Mouse (Mus musculus) intestine, embryonic 14.5 days (tissue): ENCODE results near the gene Clint1. TPM values are rescaled to one million over a fixed set of nuclear protein-coding genes. Genes with fewer than 3 reads are reported as not detected.

ENCODE experiments used
- ATAC-seq: fragments of 200-750 bp; cut with Nextera tagmentation; replicated peaks from 2 replicates; pipeline ENCODE4 v1.8.0; 2017; ENCODE audit warnings: low read depth, moderate number of reproducible peaks, moderate TSS enrichment, moderate library complexity; ENCODE audit not compliant: low FRiP score, low TSS enrichment
- DNase-seq: peaks from one replicate; pipeline ENCODE4 v3.0.0-alpha.2; 2018; ENCODE audit warnings: low spot score
- H3K27ac ChIP-seq: fragments of 300-500 bp; sonication (generic); 2 replicates; pipeline ENCODE4 v1.5.1; 2014; ENCODE audit warnings: low read depth, mild to moderate bottlenecking, control low read depth
- H3K27me3 ChIP-seq: fragments of 300-500 bp; sonication (generic); replicated peaks from 2 replicates; pipeline ENCODE4 v1.6.1; 2014; ENCODE audit warnings: low read length, control low read depth; ENCODE audit not compliant: control insufficient read depth, insufficient read depth
- H3K36me3 ChIP-seq: fragments of 300-500 bp; sonication (generic); 2 replicates; pipeline ENCODE4 v1.6.1; 2014; ENCODE audit warnings: low read length, control low read depth; ENCODE audit not compliant: control insufficient read depth, insufficient read depth
- H3K4me1 ChIP-seq: fragments of 300-500 bp; sonication (generic); replicated peaks from 2 replicates; pipeline ENCODE4 v1.6.1; 2014; ENCODE audit warnings: low read length, control low read depth, mixed read lengths; ENCODE audit not compliant: control insufficient read depth, insufficient read depth
- H3K4me2 ChIP-seq: fragments of 300-500 bp; sonication (generic); 2 replicates; pipeline ENCODE4 v1.6.1; 2014; ENCODE audit warnings: low read length
- H3K4me3 ChIP-seq: fragments of 300-500 bp; sonication (generic); 2 replicates; pipeline ENCODE4 v1.5.1; 2014; ENCODE audit warnings: low read depth, low read length, control low read depth, mixed read lengths
- H3K9ac ChIP-seq: fragments of 300-500 bp; sonication (generic); 2 replicates; pipeline ENCODE4 v1.6.1; 2014; ENCODE audit warnings: mild to moderate bottlenecking, low read length
- H3K9me3 ChIP-seq: fragments of 300-500 bp; sonication (generic); 2 replicates; pipeline ENCODE4 v1.6.1; 2016; ENCODE audit warnings: low read length, control low read depth; ENCODE audit not compliant: control insufficient read depth
- WGBS: fragments of 180-500 bp; shearing (Covaris S2); extraction: QIAGEN DNeasy Blood & Tissue Kit; methylation state at CpG from one replicate; pipeline ENCODE4 v1.1.7; 2014; 5-methylcytosine and 5-hydroxymethylcytosine counted together
- polyA plus RNA-seq: library from polyadenylated mRNA; unstranded; fragments of >200 nt; fragmentation: Nextera tagmentation; extraction: Ambion mirVana; gene quantifications from 2 replicates; pipeline ENCODE4 v1.2.1, GENCODE M21; 2014

Gene Clint1
- polyA plus RNA-seq, 1 experiment from 2014 or later = 83.1 TPM

- Histone ChIP-seq H3K36me3 (peaks cover 10% of the 10 kb centered on the region; the same call in 1 of the 2 replicates), H3K4me3 (no peak overlapping the region), H3K9ac (no peak overlapping the region), H3K9me3 (no peaks in the 10 kb centered on the region), H3K27me3 (no peaks in the 10 kb centered on the region), H3K4me1 (0 out of 2 replicates have a peak, but pooled peaks cover 12% of the 10 kb centered on the region), H3K4me2 (no peak overlapping the region), H3K27ac (no peak overlapping the region)
- ATAC-seq (no peak), DNase-seq (no peak)
- WGBS = 36% methylated on average over 3 of the region's 3 CpGs
These were observed 1.5 kb upstream of the Clint1 start for GRCm38 (mm10) chr11:45850317-45850716.

GRCm38 (mm10) chr11:45852124-45852994 lies 508 bp downstream of the Clint1 start:
- no peaks in the 10 kb centered on the region for H3K9me3 ChIP-seq
- peak overlapping the region; percentile 93 for H3K9ac ChIP-seq
- peak overlapping the region; percentile 97 for H3K4me3 ChIP-seq
- H3K4me1 ChIP-seq = peaks cover 20% of the 10 kb centered on the region
- DNase-seq (peak; percentile 76), ATAC-seq (peak; percentile 70)
- peak overlapping the region; percentile 62 for H3K4me2 ChIP-seq
- H3K27ac ChIP-seq = peak overlapping the region; percentile 77
- no peaks in the 10 kb centered on the region for H3K27me3 ChIP-seq
- H3K36me3 ChIP-seq = peaks cover 11% of the 10 kb centered on the region; the same call in 1 of the 2 replicates
- WGBS = 2% methylated on average over 36 of the region's 58 CpGs

- H3K4me2 ChIP-seq = peak overlapping the region; percentile 62
- peak overlapping the region; percentile 97 for H3K4me3 ChIP-seq
- H3K9ac ChIP-seq = peak overlapping the region; percentile 93
- no peaks in the 10 kb centered on the region for H3K27me3 ChIP-seq
- H3K36me3 ChIP-seq = peaks cover 16% of the 10 kb centered on the region; the same call in 1 of the 2 replicates
- 46% methylated on average over 6 of the region's 6 CpGs for WGBS
- H3K9me3 ChIP-seq = no peaks in the 10 kb centered on the region
- DNase-seq (no peak), ATAC-seq (no peak)
- H3K27ac ChIP-seq = no peak overlapping the region
- peaks cover 20% of the 10 kb centered on the region for H3K4me1 ChIP-seq
These were observed 1.1 kb downstream of the Clint1 start for GRCm38 (mm10) chr11:45852995-45853317.

- 97% methylated on average over 2 of the region's 2 CpGs for WGBS
- H3K36me3 ChIP-seq = peaks cover 25% of the 10 kb centered on the region; the same call in 1 of the 2 replicates
- H3K9me3 ChIP-seq = no peaks in the 10 kb centered on the region
- DNase-seq (no peak), ATAC-seq (no peak)
- no peak overlapping the region for H3K9ac ChIP-seq
- H3K27me3 ChIP-seq = no peaks in the 10 kb centered on the region
- no peak overlapping the region for H3K27ac ChIP-seq
- H3K4me2 ChIP-seq = no peak overlapping the region
- H3K4me3 ChIP-seq = no peak overlapping the region
- H3K4me1 ChIP-seq = peaks cover 20% of the 10 kb centered on the region
These were observed 2.1 kb downstream of the Clint1 start for GRCm38 (mm10) chr11:45853916-45854315.

GRCm38 (mm10) chr11:45854381-45854780 lies 2.5 kb downstream of the Clint1 start:
- Histone ChIP-seq H3K4me2 (no peak overlapping the region), H3K4me3 (no peak overlapping the region), H3K36me3 (peaks cover 25% of the 10 kb centered on the region; the same call in 1 of the 2 replicates), H3K4me1 (peaks cover 20% of the 10 kb centered on the region), H3K27me3 (no peaks in the 10 kb centered on the region), H3K9ac (no peak overlapping the region), H3K9me3 (no peaks in the 10 kb centered on the region), H3K27ac (no peak overlapping the region)
- no peak for DNase-seq
- no peak for ATAC-seq
- WGBS = 75% methylated on average over 7 of the region's 7 CpGs

GRCm38 (mm10) chr11:45855407-45856148 lies 3.7 kb downstream of the Clint1 start:
- H3K9me3 ChIP-seq = no peaks in the 10 kb centered on the region
- peaks cover 28% of the 10 kb centered on the region; the same call in 1 of the 2 replicates for H3K36me3 ChIP-seq
- WGBS = 38% methylated on average over 7 of the region's 7 CpGs
- peak overlapping the region; percentile 25 for H3K4me2 ChIP-seq
- ATAC-seq (no peak), DNase-seq (no peak)
- no peak overlapping the region for H3K4me3 ChIP-seq
- no peaks in the 10 kb centered on the region for H3K27me3 ChIP-seq
- H3K9ac ChIP-seq = no peak overlapping the region
- H3K4me1 ChIP-seq = peaks cover 20% of the 10 kb centered on the region
- H3K27ac ChIP-seq = peak overlapping the region; percentile 43; the same call in 1 of the 2 replicates

- Histone ChIP-seq H3K4me3 (no peak overlapping the region), H3K27ac (peak overlapping the region; percentile 43), H3K4me1 (peaks cover 20% of the 10 kb centered on the region), H3K9ac (no peak overlapping the region), H3K36me3 (peaks cover 33% of the 10 kb centered on the region; the same call in 1 of the 2 replicates), H3K4me2 (peak overlapping the region; percentile 25), H3K9me3 (no peaks in the 10 kb centered on the region), H3K27me3 (no peaks in the 10 kb centered on the region)
- DNase-seq = no peak
- WGBS = 66% methylated on average over 6 of the region's 6 CpGs
- ATAC-seq = no peak
These were observed 4.3 kb downstream of the Clint1 start for GRCm38 (mm10) chr11:45856149-45856516.

GRCm38 (mm10) chr11:45861334-45861733 lies 9.5 kb downstream of the Clint1 start:
- no peak for ATAC-seq
- Histone ChIP-seq H3K9ac (no peak overlapping the region), H3K36me3 (0 out of 2 replicates have a peak, but pooled peaks cover 24% of the 10 kb centered on the region), H3K4me2 (no peak overlapping the region), H3K4me3 (no peak overlapping the region), H3K27ac (no peak overlapping the region), H3K27me3 (no peaks in the 10 kb centered on the region), H3K9me3 (no peaks in the 10 kb centered on the region), H3K4me1 (no peaks in the 10 kb centered on the region)
- DNase-seq = no peak
- 41% methylated on average over 7 of the region's 7 CpGs for WGBS
